Mouse (Mus musculus): ENCODE data around the gene Dars.

Dars gene

GRCm38 (mm10) chr1:128417533-128417888 lies 343 bp upstream of the Dars start:
- no peak for DNase-seq (ENCODE audit: low spot score in 2 of 2)

GRCm38 (mm10) chr1:128411141-128411540 lies 6.0 kb downstream of the Dars start:
- no peak for DNase-seq (ENCODE audit: low spot score in 2 of 2)

GRCm38 (mm10) chr1:128406846-128407245 lies 10.3 kb downstream of the Dars start:
- DNase-seq (ENCODE audit: low spot score in 2 of 2), result no peak

- DNase-seq (ENCODE audit: low spot score in 2 of 2), result no peak
Measured at GRCm38 (mm10) chr1:128405675-128406074, 11.5 kb downstream of the Dars start.

- DNase-seq (ENCODE audit: low spot score in 2 of 2), result no peak
Measured at GRCm38 (mm10) chr1:128405041-128405481, 12.1 kb downstream of the Dars start.

- DNase-seq (ENCODE audit: low spot score in 2 of 2), result no peak
Measured at GRCm38 (mm10) chr1:128400926-128401325, 16.2 kb downstream of the Dars start.

GRCm38 (mm10) chr1:128399941-128400915 lies 16.9 kb downstream of the Dars start:
- DNase-seq (ENCODE audit: low spot score in 2 of 2), result no peak

- DNase-seq (ENCODE audit: low spot score in 2 of 2), result no peak
Measured at GRCm38 (mm10) chr1:128398738-128399445, 18.3 kb downstream of the Dars start.

- DNase-seq (ENCODE audit: low spot score in 2 of 2), result no peak
Measured at GRCm38 (mm10) chr1:128394657-128395056, 22.5 kb downstream of the Dars start.

- DNase-seq (ENCODE audit: low spot score in 2 of 2), result no peak
Measured at GRCm38 (mm10) chr1:128392382-128392781, 24.8 kb downstream of the Dars start.

- DNase-seq (ENCODE audit: low spot score in 2 of 2), result no peak
Measured at GRCm38 (mm10) chr1:128386487-128386886, 30.7 kb downstream of the Dars start.

GRCm38 (mm10) chr1:128376841-128377240 lies 40.3 kb downstream of the Dars start:
- no peak for DNase-seq (ENCODE audit: low spot score in 2 of 2)

GRCm38 (mm10) chr1:128372143-128372860 lies 44.9 kb downstream of the Dars start:
- DNase-seq (ENCODE audit: low spot score in 2 of 2), result no peak

GRCm38 (mm10) chr1:128368732-128369441 lies 48.3 kb downstream of the Dars start:
- peak; percentile 46 to 72 for DNase-seq (ENCODE audit: low spot score in 2 of 2)

- no peak for DNase-seq (ENCODE audit: low spot score in 2 of 2)
Measured at GRCm38 (mm10) chr1:128360601-128361000, 56.6 kb downstream of the Dars start.

GRCm38 (mm10) chr1:128359554-128360376 lies 57.4 kb downstream of the Dars start, which contains the start of gene Mcm6:
Mcm6 (minus strand) TSS chr1:128359664.
- DNase-seq (ENCODE audit: low spot score in 2 of 2), result peak; percentile 96 to 97

GRCm38 (mm10) chr1:128358916-128359553 lies 58.1 kb downstream of the Dars start:
- no peak for DNase-seq (ENCODE audit: low spot score in 2 of 2)

- DNase-seq (ENCODE audit: low spot score in 2 of 2), result no peak
Measured at GRCm38 (mm10) chr1:128358276-128358675, 58.9 kb downstream of the Dars start.

GRCm38 (mm10) chr1:128357452-128357851 lies 59.7 kb downstream of the Dars start:
- peak in 1 of 2 experiments; percentile 19 for DNase-seq (ENCODE audit: low spot score in 2 of 2)

GRCm38 (mm10) chr1:128353092-128353491 lies 64.1 kb downstream of the Dars start:
- DNase-seq (ENCODE audit: low spot score in 2 of 2), result no peak
